Mouse (Mus musculus) splenic B cell, adult 2 months (primary cell): Measurements from ENCODE around the gene Creb5.

Experiments
- DNase-seq: peaks from one replicate; pipeline ENCODE4 v3.0.0-alpha.2; 2011; ENCODE audit warnings: low read depth, low spot score
- H3K27me3 ChIP-seq: 2 replicates; pipeline ENCODE4 v1.6.1; 2012; ENCODE audit warnings: mild to moderate bottlenecking, low read length, moderate library complexity, mixed read lengths; ENCODE audit not compliant: control insufficient read depth, poor library complexity, insufficient read depth, severe bottlenecking
- H3K36me3 ChIP-seq: 2 replicates; pipeline ENCODE4 v1.6.1; 2012; ENCODE audit warnings: mild to moderate bottlenecking, low read length, moderate library complexity, mixed read lengths; ENCODE audit not compliant: control insufficient read depth, poor library complexity, insufficient read depth, severe bottlenecking

Creb5 gene

GRCm38 (mm10) chr6:53287038-53287561 lies at the start of gene Creb5:
Gene Creb5, plus strand, starts transcription at chr6:53287270.
- DNase-seq: peak; percentile 52
- no peaks in the 10 kb centered on the region for H3K27me3 ChIP-seq
- H3K36me3 ChIP-seq: no peaks in the 10 kb centered on the region

- Histone ChIP-seq H3K36me3 (no peaks in the 10 kb centered on the region), H3K27me3 (no peaks in the 10 kb centered on the region)
- no peak for DNase-seq
Measured at GRCm38 (mm10) chr6:53259841-53260240, 27.2 kb upstream of the Creb5 start.

DNA sequence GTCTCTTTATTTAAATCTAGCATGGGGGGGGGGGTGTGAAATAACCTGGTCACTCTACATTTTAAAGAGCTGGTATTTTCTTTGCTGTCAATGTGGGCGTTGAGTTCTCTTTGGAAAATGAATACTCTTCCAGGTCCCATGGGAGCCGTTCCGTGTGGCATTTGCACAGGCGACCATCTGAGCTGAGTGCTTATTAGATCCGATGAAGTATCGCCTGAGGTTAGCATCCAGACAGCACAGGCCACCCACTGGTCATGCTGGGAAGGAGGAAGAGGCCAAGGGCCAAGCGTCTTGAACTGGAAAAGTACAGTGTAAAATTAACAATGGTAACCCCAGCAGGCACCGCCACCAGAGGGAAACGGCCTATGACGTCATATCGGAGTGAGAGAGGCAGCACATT lies 24.7 kb upstream of the Creb5 start:
- no peaks in the 10 kb centered on the region for H3K27me3 ChIP-seq
- no peaks in the 10 kb centered on the region for H3K36me3 ChIP-seq
- DNase-seq: no peak

DNA sequence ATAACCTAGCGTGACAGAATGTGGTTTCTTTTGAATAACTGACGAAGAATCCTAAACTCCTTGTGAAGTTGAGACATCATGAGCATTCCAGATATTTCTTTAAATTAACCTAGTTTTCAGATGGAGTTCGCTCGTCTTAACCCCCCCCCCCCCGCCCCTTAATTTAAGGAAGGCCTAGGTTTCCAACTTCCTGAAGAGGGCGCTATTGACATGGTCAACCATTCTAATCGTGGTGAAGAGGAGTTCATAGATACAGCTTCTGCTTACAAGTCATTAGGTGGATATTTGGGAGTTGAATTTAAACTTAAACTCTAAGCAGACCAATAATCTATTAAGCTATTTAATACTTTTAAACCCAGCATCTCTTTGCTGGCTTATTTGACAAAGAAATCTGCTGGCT lies 20.0 kb upstream of the Creb5 start:
- DNase-seq: peak; percentile 53
- H3K27me3 ChIP-seq: no peaks in the 10 kb centered on the region
- no peaks in the 10 kb centered on the region for H3K36me3 ChIP-seq

DNA sequence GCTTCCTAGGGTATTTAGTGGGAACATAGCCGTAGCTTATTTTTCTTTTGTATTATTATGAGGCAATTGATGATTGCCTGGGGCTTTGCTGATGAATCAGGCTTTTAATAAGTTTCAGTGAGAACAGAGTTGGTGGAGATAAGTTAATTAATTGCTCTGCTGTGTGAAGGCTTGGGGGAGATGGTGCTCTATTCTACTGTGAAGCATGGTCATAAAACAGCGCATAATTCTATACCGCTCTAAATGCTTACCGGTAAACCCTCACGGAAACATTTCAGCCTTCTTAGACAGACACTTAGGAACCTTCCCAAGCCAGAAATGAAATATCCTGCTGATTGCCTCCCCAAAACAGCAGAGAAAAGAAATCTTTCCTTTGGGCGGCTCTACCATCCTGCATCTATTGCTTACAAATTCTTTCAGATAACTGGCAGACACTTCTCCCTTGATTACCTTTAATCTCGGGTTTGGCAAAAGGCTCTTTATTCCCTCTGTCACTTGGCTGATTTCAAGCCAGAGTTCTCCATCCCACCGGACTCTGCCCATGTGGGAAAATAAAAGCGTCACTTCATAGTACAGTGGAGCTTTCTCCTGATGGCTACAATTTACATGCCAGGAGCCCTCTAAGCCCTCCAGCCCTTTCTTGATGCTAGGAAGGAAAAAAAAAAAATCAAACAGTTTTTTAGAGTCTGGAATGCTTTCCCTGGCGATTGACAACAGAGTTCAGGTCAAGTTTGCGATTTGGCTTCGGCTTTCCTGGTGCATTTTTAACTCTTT lies 19.2 kb upstream of the Creb5 start:
- Histone ChIP-seq H3K36me3 (no peaks in the 10 kb centered on the region), H3K27me3 (no peaks in the 10 kb centered on the region)
- DNase-seq: no peak

- no peak for DNase-seq
Measured at GRCm38 (mm10) chr6:53271216-53271615, 15.9 kb upstream of the Creb5 start.

DNA sequence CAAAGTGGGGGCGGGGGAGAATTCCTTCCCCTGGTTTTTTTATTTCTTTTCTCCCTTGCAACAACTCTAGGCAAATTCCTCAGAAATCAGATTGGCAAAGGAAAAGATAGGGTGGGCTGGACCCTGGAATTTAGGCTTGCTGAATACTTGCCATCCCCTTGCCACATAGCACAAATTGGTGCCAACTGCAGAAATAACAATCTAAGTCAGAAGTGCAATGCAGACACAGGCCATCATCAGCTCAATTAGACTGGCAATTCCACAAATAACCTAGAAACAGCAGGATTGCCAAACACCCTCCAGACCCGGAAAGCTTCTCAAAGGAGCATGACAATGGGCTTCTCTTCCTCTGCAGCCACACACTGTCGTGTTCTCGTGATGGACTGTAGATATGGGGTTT lies 15.4 kb upstream of the Creb5 start:
- DNase-seq: no peak
- Histone ChIP-seq H3K36me3 (no peaks in the 10 kb centered on the region), H3K27me3 (no peaks in the 10 kb centered on the region)

More at GRCm38 (mm10) chr6:53271216-53271615, 15.9 kb upstream of the Creb5 start:
- Histone ChIP-seq H3K27me3 (no peaks in the 10 kb centered on the region), H3K36me3 (no peaks in the 10 kb centered on the region)

DNA sequence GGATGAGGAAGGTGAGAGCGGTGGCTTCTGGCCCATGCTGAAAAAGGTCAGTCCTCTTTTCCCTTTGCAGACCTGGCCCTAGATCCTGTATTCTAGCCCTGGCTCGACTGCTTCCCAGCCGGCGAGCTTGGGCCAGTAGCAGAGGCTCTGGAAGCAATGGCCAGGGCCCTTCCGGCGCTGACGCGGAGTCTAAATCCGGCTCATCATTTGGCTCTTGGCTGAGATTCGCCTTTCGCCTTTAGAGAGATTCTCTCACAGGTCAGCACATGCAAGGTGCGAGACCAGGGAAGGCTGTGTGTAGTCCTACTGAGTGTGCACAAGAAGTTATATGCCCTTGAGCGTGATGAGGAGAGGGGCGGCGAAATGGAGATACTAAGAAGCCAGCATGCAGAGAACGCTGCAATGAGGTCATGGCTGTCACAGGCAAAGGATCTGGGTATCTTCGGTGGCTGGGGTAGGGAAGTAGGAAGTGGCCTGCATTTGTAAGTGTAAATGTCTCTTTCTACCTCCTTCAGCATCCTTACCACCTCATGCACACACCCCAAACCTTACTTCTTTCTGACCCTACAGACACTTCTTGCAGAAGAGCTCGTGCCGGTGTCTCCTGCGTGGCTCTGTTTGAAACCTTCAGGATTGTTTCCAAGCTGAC lies 557 bp upstream of the Creb5 start:
- no peaks in the 10 kb centered on the region for H3K36me3 ChIP-seq
- DNase-seq: no peak

GRCm38 (mm10) chr6:53287562-53288381 lies 702 bp downstream of the Creb5 start:
- Histone ChIP-seq H3K27me3 (no peaks in the 10 kb centered on the region), H3K36me3 (no peaks in the 10 kb centered on the region)
- DNase-seq: peak; percentile 31

More for the DNA sequence above, 557 bp upstream of the Creb5 start:
- H3K27me3 ChIP-seq: no peaks in the 10 kb centered on the region

DNA sequence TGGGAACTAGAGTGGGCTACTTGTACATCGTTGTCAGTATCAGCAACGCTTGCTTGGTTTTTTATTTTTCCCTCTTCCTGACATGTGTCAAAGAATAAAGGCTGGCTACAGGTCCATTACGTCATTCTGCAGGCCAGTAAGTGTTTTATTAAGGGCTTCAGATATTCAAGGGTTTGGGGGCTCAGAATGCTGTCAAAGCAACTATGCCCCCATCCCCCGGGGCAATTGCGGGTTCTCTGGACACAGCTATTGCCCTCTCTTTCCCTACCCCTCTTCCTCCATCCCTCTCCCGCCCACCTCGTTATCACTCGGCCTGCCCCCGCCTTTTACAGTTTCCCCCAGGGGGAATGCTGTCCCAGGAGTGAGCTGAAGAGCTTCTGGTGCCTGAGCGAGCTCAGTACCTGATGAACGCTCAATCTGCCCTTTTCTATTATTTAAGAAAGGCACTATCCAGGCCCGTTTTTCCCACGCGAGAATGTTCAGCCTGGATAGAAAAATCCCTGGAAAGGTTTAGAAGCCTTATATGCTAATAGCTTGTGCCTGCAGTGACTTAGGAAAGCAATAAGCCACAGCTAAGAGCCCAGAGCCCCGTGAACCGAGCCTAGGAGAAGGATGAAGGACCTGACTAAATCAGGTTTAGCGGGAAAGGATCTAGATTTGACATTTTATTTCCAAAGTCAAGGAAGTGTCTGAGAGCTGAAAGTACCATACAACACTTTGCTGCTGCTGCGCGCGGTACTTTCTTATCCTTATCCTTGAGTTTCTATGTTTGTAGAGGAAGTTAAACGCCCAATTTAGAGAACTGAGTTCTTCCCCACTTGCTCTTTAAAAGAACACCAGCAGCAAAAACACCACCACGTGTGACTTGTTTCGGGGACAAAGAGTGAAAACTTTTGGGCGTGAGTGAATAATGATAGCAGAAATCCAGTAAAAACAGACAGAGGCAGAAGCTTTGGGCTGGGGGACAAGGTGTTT lies 1.8 kb downstream of the Creb5 start:
- no peaks in the 10 kb centered on the region for H3K36me3 ChIP-seq
- DNase-seq: peak; percentile 7
- H3K27me3 ChIP-seq: no peaks in the 10 kb centered on the region

DNA sequence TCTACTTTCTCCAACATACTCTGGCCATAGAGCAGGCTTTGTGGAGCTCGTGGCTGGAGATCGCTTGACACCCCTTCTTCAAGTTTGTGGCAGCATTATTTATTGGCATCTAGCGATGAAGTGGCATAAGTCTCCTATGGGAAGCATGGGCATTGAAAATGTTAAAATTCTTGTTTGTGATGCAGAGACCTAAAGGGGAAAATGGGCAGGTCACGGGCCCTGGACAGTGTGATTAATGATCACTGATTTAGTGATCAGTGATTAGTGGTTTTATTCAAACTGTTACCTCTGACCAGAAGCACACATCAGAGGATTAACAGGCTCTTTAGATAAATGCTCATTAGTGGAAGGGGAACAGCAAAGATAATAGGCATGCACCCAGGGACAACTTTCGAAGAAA lies 2.6 kb downstream of the Creb5 start:
- no peak for DNase-seq
- Histone ChIP-seq H3K36me3 (no peaks in the 10 kb centered on the region), H3K27me3 (no peaks in the 10 kb centered on the region)

- peak; percentile 8 for DNase-seq
- Histone ChIP-seq H3K27me3 (no peaks in the 10 kb centered on the region), H3K36me3 (no peaks in the 10 kb centered on the region)
Measured at GRCm38 (mm10) chr6:53290215-53290990, 3.3 kb downstream of the Creb5 start.

DNA sequence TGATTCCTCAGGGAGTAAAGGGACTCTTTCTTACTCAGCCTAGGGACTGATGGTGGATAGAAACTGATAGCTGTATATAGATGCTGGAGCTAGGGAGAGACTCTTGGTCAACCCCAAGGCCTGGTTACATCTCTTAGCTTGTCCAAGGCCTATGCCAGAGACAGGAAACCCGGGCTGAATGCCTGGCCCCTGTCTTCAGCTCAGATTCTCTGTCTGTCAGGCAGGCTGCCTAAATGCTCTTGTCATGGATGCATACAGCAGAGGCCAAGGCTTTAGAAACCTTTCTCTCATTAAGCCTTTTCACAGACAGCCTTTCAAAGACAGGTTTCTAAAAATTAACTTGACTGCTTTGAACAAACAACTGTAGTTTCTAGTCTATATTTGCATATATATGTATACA lies 5.9 kb downstream of the Creb5 start:
- no peaks in the 10 kb centered on the region for H3K36me3 ChIP-seq
- H3K27me3 ChIP-seq: no peaks in the 10 kb centered on the region
- no peak for DNase-seq
